Mouse (Mus musculus): ENCODE results near the gene Stam2.

DNA sequence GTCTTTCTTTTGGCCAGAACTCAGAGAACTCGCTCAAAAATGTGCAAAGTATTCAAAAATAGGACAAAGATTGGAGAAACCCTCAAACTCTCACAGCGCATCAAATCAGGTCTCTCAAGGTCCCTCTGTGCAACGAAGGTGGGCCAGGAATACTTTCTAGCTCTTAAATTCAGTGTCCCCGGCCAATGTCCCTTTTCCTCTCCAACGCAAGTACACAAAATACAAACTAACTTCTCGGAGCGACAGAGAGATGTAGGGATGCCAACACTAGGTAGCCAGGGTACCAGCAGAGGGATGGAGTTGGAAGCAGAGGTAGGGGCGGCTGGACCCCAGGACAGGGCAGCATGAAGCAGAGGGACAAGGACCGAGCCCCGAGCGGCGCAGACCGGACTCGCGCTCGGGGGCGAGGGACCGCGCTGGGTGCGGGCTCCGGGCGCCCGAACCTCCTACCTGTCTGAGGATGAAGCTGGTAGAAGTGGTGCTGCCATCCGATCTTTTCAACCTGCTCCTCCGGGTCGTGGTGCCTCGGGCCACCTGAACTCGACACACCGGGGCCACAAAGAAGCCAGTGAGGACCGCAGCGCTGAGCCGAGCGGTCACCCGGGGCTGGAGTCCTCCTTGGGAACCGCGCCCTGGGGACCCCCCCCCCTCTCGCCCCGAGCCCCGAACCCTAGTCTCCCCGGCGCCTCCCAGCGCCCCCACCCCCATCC, 66.6 kb downstream of the Stam2 start:
- TF ChIP-seq CTCF (IDR thresholded peaks at IDR 0.05; ENCODE audit: insufficient read depth, low read depth, low read length) (no peak), POLR2A (IDR thresholded peaks at IDR 0.05; ENCODE audit: insufficient read depth, low read depth, low read length) (no peak)
